Mouse (Mus musculus) G1E (cell line): ENCODE results near the gene Ppp1r12b.

Experiments
- CTCF ChIP-seq: IDR thresholded peaks from 2 replicates; pipeline ENCODE4 v1.5.1; 2012; ENCODE audit warnings: low read depth, low read length, inconsistent platforms, mixed read lengths
- GATA1 ChIP-seq: IDR thresholded peaks from 2 replicates; pipeline ENCODE4 v1.6.1; 2012; ENCODE audit warnings: borderline replicate concordance, low read length, inconsistent platforms, mixed read lengths
- GATA2 ChIP-seq: IDR thresholded peaks from 2 replicates; pipeline ENCODE4 v1.6.1; 2012; ENCODE audit warnings: low read depth, low read length, inconsistent platforms, borderline replicate concordance
- TAL1 ChIP-seq: conservative IDR thresholded peaks from 2 replicates; pipeline ENCODE4 v1.6.1; 2012; ENCODE audit warnings: low read depth, low read length, inconsistent platforms, mixed read lengths

DNA sequence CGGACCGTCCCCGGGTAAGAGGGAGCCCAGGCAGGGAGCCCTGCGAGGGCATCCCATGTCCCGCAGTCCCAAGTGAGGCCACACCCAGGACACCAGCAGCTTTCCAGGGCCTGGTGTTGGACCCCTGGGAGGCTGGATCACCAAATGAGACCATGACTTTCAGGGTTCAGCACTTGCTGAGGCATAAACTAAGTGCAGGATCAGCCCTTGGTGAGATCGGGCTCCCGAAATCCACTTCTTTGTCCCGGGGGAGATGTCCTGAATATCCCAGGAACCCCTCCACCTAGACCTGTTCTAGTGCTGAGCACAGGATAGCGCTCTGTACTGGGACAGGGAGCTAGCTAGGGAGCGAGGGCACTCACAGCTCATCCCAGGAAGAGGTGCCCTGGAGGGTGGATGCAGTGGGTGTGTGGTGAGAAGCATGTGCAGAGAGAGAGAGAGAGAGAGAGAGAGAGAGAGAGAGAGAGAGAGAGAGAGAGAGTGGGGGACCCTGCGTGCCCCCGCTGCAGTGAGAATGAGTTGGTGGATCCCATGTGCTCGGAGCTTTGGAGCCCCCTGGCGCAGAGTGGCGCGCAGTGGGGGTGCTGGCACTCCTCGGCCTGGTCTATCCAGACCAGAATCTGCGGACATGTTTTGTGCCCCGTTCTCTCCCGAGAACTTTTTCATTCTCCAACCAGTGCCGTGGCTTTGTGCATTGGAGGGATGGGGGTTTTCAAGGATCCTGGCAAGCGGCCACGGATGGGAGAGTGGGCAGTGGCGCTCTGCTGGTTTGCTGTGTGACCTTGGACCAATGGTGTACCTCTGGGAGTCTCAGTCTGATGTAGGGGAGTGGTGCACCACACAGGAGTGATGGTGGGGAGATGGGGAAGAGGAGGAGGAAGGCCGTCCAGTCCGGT lies 246.1 kb downstream of the Ppp1r12b start:
- TF ChIP-seq CTCF (no peak), GATA1 (no peak), GATA2 (no peak), TAL1 (no peak)
